Mouse (Mus musculus) midbrain, embryonic 16.5 days (tissue): ENCODE measurements around the gene Sebox. TPM values are rescaled to one million over a fixed set of nuclear protein-coding genes. Genes with fewer than 3 reads are reported as not detected.

Experiments used
- ATAC-seq: fragments of 200-750 bp; cut with Nextera tagmentation; 2 replicates; pipeline ENCODE4 v1.8.0; 2017; ENCODE audit warnings: moderate TSS enrichment
- H3K27ac ChIP-seq: fragments of 300-500 bp; sonication (generic); 2 replicates; pipeline ENCODE4 v1.5.1; 2014; ENCODE audit warnings: mild to moderate bottlenecking, low read length, mixed read lengths
- H3K27me3 ChIP-seq: fragments of 300-500 bp; sonication (generic); 2 replicates; pipeline ENCODE4 v1.6.1; 2014; ENCODE audit warnings: low read depth, low read length, mixed read lengths; ENCODE audit not compliant: control insufficient read depth, insufficient read depth
- H3K36me3 ChIP-seq: fragments of 300-500 bp; sonication (generic); 2 replicates; pipeline ENCODE4 v1.6.1; 2014; ENCODE audit warnings: mild to moderate bottlenecking, low read length, moderate library complexity, mixed read lengths; ENCODE audit not compliant: control insufficient read depth, insufficient read depth
- H3K4me1 ChIP-seq: fragments of 300-500 bp; sonication (generic); 2 replicates; pipeline ENCODE4 v1.6.1; 2014; ENCODE audit warnings: mild to moderate bottlenecking, low read length, mixed read lengths; ENCODE audit not compliant: control insufficient read depth, insufficient read depth
- H3K4me2 ChIP-seq: fragments of 300-500 bp; sonication (generic); 2 replicates; pipeline ENCODE4 v1.6.1; 2014; ENCODE audit warnings: mild to moderate bottlenecking, low read length, mixed read lengths
- H3K4me3 ChIP-seq: fragments of 300-500 bp; sonication (generic); 2 replicates; pipeline ENCODE4 v1.5.1; 2014; ENCODE audit warnings: low read depth, mild to moderate bottlenecking, low read length, moderate library complexity, mixed read lengths
- H3K9ac ChIP-seq: fragments of 300-500 bp; sonication (generic); 2 replicates; pipeline ENCODE4 v1.6.1; 2014; ENCODE audit warnings: low read depth, low read length, mixed read lengths
- H3K9me3 ChIP-seq: fragments of 300-500 bp; sonication (generic); replicated peaks from 2 replicates; pipeline ENCODE4 v1.6.1; 2014; ENCODE audit warnings: mild to moderate bottlenecking, low read length, mixed read lengths; ENCODE audit not compliant: control insufficient read depth, poor library complexity, severe bottlenecking
- WGBS: fragments of 180-500 bp; shearing (Covaris S2); extraction: QIAGEN DNeasy Blood & Tissue Kit; methylation state at CpG from one replicate; pipeline ENCODE4 v1.1.7; 2014; 5-methylcytosine and 5-hydroxymethylcytosine counted together
- polyA plus RNA-seq: library from polyadenylated mRNA; unstranded; fragments of >200 nt; fragmentation: Nextera tagmentation; extraction: Ambion mirVana; gene quantifications from 2 replicates; pipeline ENCODE4 v1.2.1, GENCODE M21; 2015

Gene Sebox
- polyA plus RNA-seq, 1 experiment from 2014 or later, result 0.14 TPM

GRCm38 (mm10) chr11:78490781-78491241 is 12.4 kb upstream of the Sebox start:
- Histone ChIP-seq H3K4me2 (peak overlapping the region; percentile 51), H3K4me3 (peak overlapping the region; percentile 25; the same call in 1 of the 2 replicates), H3K27me3 (no peaks in the 10 kb centered on the region; the same call in 1 of the 2 replicates), H3K36me3 (peaks cover 15% of the 10 kb centered on the region), H3K9ac (peak overlapping the region; percentile 57), H3K4me1 (peaks cover 25% of the 10 kb centered on the region), H3K9me3 (no peaks in the 10 kb centered on the region), H3K27ac (peak overlapping the region; percentile 34; the same call in 1 of the 2 replicates)
- ATAC-seq, result peak; percentile 65; the same call in 1 of the 2 replicates
- 9% methylated on average over 46 of the region's 48 CpGs for WGBS

- ATAC-seq, result no peak
- WGBS, result 11% methylated on average over 6 of the region's 6 CpGs
These were observed 7.3 kb upstream of the Sebox start for GRCm38 (mm10) chr11:78495904-78496303.

GRCm38 (mm10) chr11:78497071-78497541 is 6.1 kb upstream of the Sebox start:
- Histone ChIP-seq H3K9ac (peak overlapping the region; percentile 97), H3K9me3 (no peaks in the 10 kb centered on the region), H3K36me3 (no peaks in the 10 kb centered on the region), H3K27me3 (no peaks in the 10 kb centered on the region), H3K4me3 (peak overlapping the region; percentile 89), H3K4me2 (peak overlapping the region; percentile 61), H3K4me1 (peaks cover 24% of the 10 kb centered on the region), H3K27ac (peak overlapping the region; percentile 94)
- ATAC-seq, result peak; percentile 83
- 0% methylated on average over 44 of the region's 44 CpGs for WGBS

More at GRCm38 (mm10) chr11:78495904-78496303, 7.3 kb upstream of the Sebox start:
- Histone ChIP-seq H3K4me1 (peaks cover 29% of the 10 kb centered on the region), H3K9me3 (no peaks in the 10 kb centered on the region), H3K4me3 (peak overlapping the region; percentile 89), H3K4me2 (peak overlapping the region; percentile 61), H3K27me3 (no peaks in the 10 kb centered on the region), H3K27ac (no peak overlapping the region), H3K36me3 (no peaks in the 10 kb centered on the region), H3K9ac (peak overlapping the region; percentile 97)

GRCm38 (mm10) chr11:78497544-78498522 is 5.4 kb upstream of the Sebox start, which contains the start of gene Sarm1:
Gene Sarm1, minus strand, starts transcription at chr11:78497754.
- 2% methylated on average over 35 of the region's 36 CpGs for whole genome bisulfite sequencing
- Histone ChIP-seq H3K4me3 (peak within 1 kb of the TSS; percentile 89), H3K4me2 (peak within 1 kb of the TSS; percentile 61), H3K36me3 (no peaks in the 10 kb centered on the region), H3K9ac (peak within 1 kb of the TSS; percentile 97), H3K9me3 (no peaks in the 10 kb centered on the region), H3K27me3 (no peaks in the 10 kb centered on the region), H3K4me1 (peaks cover 24% of the 10 kb centered on the region), H3K27ac (peak within 1 kb of the TSS; percentile 94)
- ATAC-seq, result peak; percentile 97

GRCm38 (mm10) chr11:78499004-78499403 is 4.2 kb upstream of the Sebox start, which contains the start of gene Vtn:
Gene Vtn, plus strand, starts transcription at chr11:78499091.
- ATAC-seq, result no peak
- H3K4me1 ChIP-seq, result peaks cover 24% of the 10 kb centered on the region

GRCm38 (mm10) chr11:78499543-78499942 is 3.7 kb upstream of the Sebox start:
- no peak overlapping the region for H3K4me3 ChIP-seq
- WGBS, result 43% methylated on average over 16 of the region's 16 CpGs
- H3K9ac ChIP-seq, result no peak overlapping the region
- H3K27ac ChIP-seq, result no peak overlapping the region
- H3K4me2 ChIP-seq, result no peak overlapping the region
- H3K4me1 ChIP-seq, result peaks cover 24% of the 10 kb centered on the region
- H3K27me3 ChIP-seq, result no peaks in the 10 kb centered on the region
- no peaks in the 10 kb centered on the region for H3K9me3 ChIP-seq
- no peak for ATAC-seq
- H3K36me3 ChIP-seq, result no peaks in the 10 kb centered on the region

More at GRCm38 (mm10) chr11:78499004-78499403, 4.2 kb upstream of the Sebox start, which contains the start of gene Vtn:
- Histone ChIP-seq H3K36me3 (no peaks in the 10 kb centered on the region), H3K9ac (peak within 1 kb of the TSS; percentile 68), H3K27me3 (no peaks in the 10 kb centered on the region), H3K27ac (peak within 1 kb of the TSS; percentile 94), H3K4me2 (peak within 1 kb of the TSS; percentile 61), H3K4me3 (peak within 1 kb of the TSS; percentile 89), H3K9me3 (no peaks in the 10 kb centered on the region)
- WGBS, result 39% methylated on average over 7 of the region's 7 CpGs

- H3K4me1 ChIP-seq, result peaks cover 13% of the 10 kb centered on the region
- H3K27ac ChIP-seq, result no peak overlapping the region
- WGBS, result 83% methylated on average over 9 of the region's 9 CpGs
- no peaks in the 10 kb centered on the region for H3K9me3 ChIP-seq
- no peak for ATAC-seq
- no peak overlapping the region for H3K4me2 ChIP-seq
- H3K9ac ChIP-seq, result no peak overlapping the region
- H3K36me3 ChIP-seq, result peaks cover 2% of the 10 kb centered on the region; the same call in 1 of the 2 replicates
- no peaks in the 10 kb centered on the region for H3K27me3 ChIP-seq
- no peak overlapping the region for H3K4me3 ChIP-seq
These were observed 2.5 kb upstream of the Sebox start for GRCm38 (mm10) chr11:78500623-78501202.

GRCm38 (mm10) chr11:78501529-78501928 is 1.7 kb upstream of the Sebox start:
- no peaks in the 10 kb centered on the region for H3K9me3 ChIP-seq
- H3K36me3 ChIP-seq, result peaks cover 9% of the 10 kb centered on the region
- no peak for ATAC-seq
- no peak overlapping the region for H3K27ac ChIP-seq
- peaks cover 5% of the 10 kb centered on the region for H3K4me1 ChIP-seq
- no peak overlapping the region for H3K4me2 ChIP-seq
- H3K27me3 ChIP-seq, result no peaks in the 10 kb centered on the region
- H3K4me3 ChIP-seq, result no peak overlapping the region
- H3K9ac ChIP-seq, result no peak overlapping the region
- WGBS, result 84% methylated on average over 20 of the region's 20 CpGs
